Mouse (Mus musculus): ENCODE measurements around the gene Ifnab.

GRCm38 (mm10) chr4:88738480-88738879 lies 47.3 kb upstream of the Ifnab start:
- TF ChIP-seq MYC (IDR thresholded peaks at IDR 0.05; ENCODE audit: low read depth, low read length) = no peak
- peak; percentile 90 to 96 (median 91) for TF ChIP-seq CTCF (IDR thresholded peaks at IDR 0.05 in 2 of 3, conservative IDR thresholded peaks at IDR 0.05 in 1 of 3; ENCODE audit: control insufficient read depth in 1 of 3, insufficient read depth in 1 of 3, low read depth in 2 of 3, low read length in 3 of 3, poor library complexity in 1 of 3, severe bottlenecking in 1 of 3)
- no peak for TF ChIP-seq KAT2A (conservative IDR thresholded peaks at IDR 0.05; ENCODE audit: low read depth, low read length)
- no peak for TF ChIP-seq POLR2A (IDR thresholded peaks at IDR 0.05; ENCODE audit: control insufficient read depth in 1 of 2, insufficient read depth in 1 of 2, low read depth in 1 of 2, low read length in 2 of 2, poor library complexity in 1 of 2)
- TF ChIP-seq POLR2AphosphoS2 (IDR thresholded peaks at IDR 0.05; ENCODE audit: low read length) = no peak
